Mouse (Mus musculus): Measurements from ENCODE around the gene Cebpa. TPM values are rescaled to one million over a fixed set of nuclear protein-coding genes. Genes with fewer than 3 reads are reported as not detected.

Gene Cebpa
- total and polyA plus RNA-seq, 3 experiments: 2.3 to 4.4 TPM; not detected in 1

DNA sequence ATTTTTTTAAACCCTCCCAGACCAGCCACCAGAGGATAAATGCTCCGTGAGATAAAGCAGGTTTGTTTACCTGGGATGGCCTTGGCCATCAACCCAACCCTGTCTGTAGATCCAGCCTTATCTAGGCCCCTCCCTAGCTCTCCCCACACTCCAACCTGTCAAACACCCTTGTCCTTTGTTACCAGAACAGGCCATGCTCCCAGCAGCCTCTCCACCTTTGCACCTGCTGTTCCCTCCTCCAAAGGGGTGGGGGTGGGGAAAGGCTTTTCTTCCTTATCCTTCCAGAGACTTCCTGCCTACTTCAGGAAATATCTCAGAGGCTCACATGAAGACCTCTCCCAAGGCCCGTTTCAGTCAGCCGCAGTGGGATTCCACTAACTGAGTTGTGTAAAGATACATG, 2.6 kb upstream of the Cebpa start:
- H3K36me3 ChIP-seq (ENCODE audit: control insufficient read depth in 1 of 2, insufficient read depth in 2 of 2, low read length in 2 of 2): no peaks in the 10 kb centered on the region
- H3K79me2 ChIP-seq (ENCODE audit: control insufficient read depth, insufficient read depth, low read length, poor library complexity): no peaks in the 10 kb centered on the region
- H3K4me3 ChIP-seq (ENCODE audit: control insufficient read depth in 1 of 2, insufficient read depth in 1 of 2, low read depth in 2 of 2, low read length in 2 of 2): no peak overlapping the region
- H3K27ac ChIP-seq (ENCODE audit: control insufficient read depth, low read depth, low read length): no peak overlapping the region
- no peaks in the 10 kb centered on the region for H3K9me3 ChIP-seq (replicated peaks; ENCODE audit: insufficient read depth, low read length)
- H3K27me3 ChIP-seq (ENCODE audit: control insufficient read depth in 1 of 2, insufficient read depth in 2 of 2, low read length in 2 of 2): peaks cover 0 to 5% of the 10 kb centered on the region in 2 experiments; a peak in 2 of 4 replicates
- no peak overlapping the region for H3K9ac ChIP-seq (ENCODE audit: control insufficient read depth, low read depth, low read length, poor library complexity, severe bottlenecking)
- TF ChIP-seq ZC3H11A (IDR thresholded peaks at IDR 0.05; ENCODE audit: low read depth, low read length) (no peak), CTCF (IDR thresholded peaks at IDR 0.05 in 2 of 3, conservative IDR thresholded peaks at IDR 0.05 in 1 of 3; ENCODE audit: control insufficient read depth in 1 of 3, insufficient read depth in 1 of 3, low read depth in 2 of 3, low read length in 3 of 3, poor library complexity in 1 of 3, severe bottlenecking in 1 of 3) (no peak), UBTF (IDR thresholded peaks at IDR 0.05; ENCODE audit: borderline replicate concordance, insufficient read depth, low read depth, low read length) (no peak), ELF1 (IDR thresholded peaks at IDR 0.05; ENCODE audit: low read depth, low read length) (no peak), HCFC1 (IDR thresholded peaks at IDR 0.05; ENCODE audit: low read depth, low read length) (no peak), GABPA (IDR thresholded peaks at IDR 0.05; ENCODE audit: low read depth, low read length) (no peak)
- H3K4me1 ChIP-seq (ENCODE audit: control insufficient read depth in 1 of 2, insufficient read depth in 2 of 2, low read length in 2 of 2): no peaks in the 10 kb centered on the region
- no peak for DNase-seq (ENCODE audit: low read depth, low spot score)

DNA sequence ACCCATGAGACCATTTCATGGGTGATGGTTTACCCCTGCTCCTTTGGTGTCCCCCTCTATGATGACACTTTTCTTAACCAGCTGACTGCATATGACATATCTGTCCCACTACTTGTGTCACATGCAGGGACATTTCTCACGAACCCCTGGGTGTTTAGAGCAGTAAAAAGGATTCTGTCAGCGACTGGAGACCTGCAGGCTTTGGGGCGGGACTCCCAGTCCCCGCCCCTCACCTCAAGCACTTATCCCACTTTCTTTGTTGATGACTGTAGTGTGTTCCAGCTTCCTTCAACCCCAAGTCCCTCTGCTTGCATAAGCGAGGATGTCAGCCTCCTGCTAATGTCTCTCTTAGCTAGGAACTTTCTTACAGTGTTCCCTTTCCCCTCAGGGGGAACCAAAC, 2.0 kb upstream of the Cebpa start:
- Histone ChIP-seq H3K4me1 (ENCODE audit: control insufficient read depth in 1 of 2, insufficient read depth in 2 of 2, low read length in 2 of 2) (no peaks in the 10 kb centered on the region), H3K27me3 (ENCODE audit: control insufficient read depth in 1 of 2, insufficient read depth in 2 of 2, low read length in 2 of 2) (peaks cover 0 to 5% of the 10 kb centered on the region in 2 experiments; a peak in 2 of 4 replicates), H3K27ac (ENCODE audit: control insufficient read depth, low read depth, low read length) (no peak overlapping the region), H3K9me3 (replicated peaks; ENCODE audit: insufficient read depth, low read length) (no peaks in the 10 kb centered on the region), H3K36me3 (ENCODE audit: control insufficient read depth in 1 of 2, insufficient read depth in 2 of 2, low read length in 2 of 2) (no peaks in the 10 kb centered on the region), H3K79me2 (ENCODE audit: control insufficient read depth, insufficient read depth, low read length, poor library complexity) (no peaks in the 10 kb centered on the region), H3K4me3 (ENCODE audit: control insufficient read depth in 1 of 2, insufficient read depth in 1 of 2, low read depth in 2 of 2, low read length in 2 of 2) (no peak overlapping the region), H3K9ac (ENCODE audit: control insufficient read depth, low read depth, low read length, poor library complexity, severe bottlenecking) (no peak overlapping the region)
- no peak for TF ChIP-seq E2F4 (IDR thresholded peaks at IDR 0.05; ENCODE audit: borderline replicate concordance, low read depth, low read length)
- no peak for DNase-seq (ENCODE audit: low read depth, low spot score)

DNA sequence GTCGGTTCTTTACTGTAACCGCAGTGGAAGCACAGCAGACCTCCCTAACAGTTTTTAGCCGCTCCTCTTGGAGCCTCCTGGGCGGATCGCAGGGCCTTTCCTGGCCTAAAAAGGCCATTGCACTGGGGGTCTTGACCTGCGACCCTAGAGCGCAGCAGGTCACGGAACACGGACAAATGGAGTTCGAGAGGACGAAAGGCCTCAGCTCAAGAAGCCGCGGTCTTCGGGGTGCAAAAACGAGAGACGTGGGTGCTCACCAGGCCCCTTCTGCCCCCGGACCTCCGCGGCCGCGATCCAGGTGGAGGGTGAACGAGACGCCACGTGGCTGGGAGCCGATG, 1.4 kb upstream of the Cebpa start:
- peaks cover 0 to 5% of the 10 kb centered on the region in 2 experiments; a peak in 2 of 4 replicates for H3K27me3 ChIP-seq (ENCODE audit: control insufficient read depth in 1 of 2, insufficient read depth in 2 of 2, low read length in 2 of 2)
- TF ChIP-seq MXI1 (IDR thresholded peaks at IDR 0.05; ENCODE audit: low read depth, low read length): no peak
- no peak for TF ChIP-seq TAL1 (IDR thresholded peaks at IDR 0.05; ENCODE audit: low read length)
- TF ChIP-seq ZKSCAN1 (IDR thresholded peaks at IDR 0.05; ENCODE audit: low read depth, low read length): no peak
- no peak for TF ChIP-seq MYB (IDR thresholded peaks at IDR 0.05; ENCODE audit: low read depth, low read length)
- TF ChIP-seq BHLHE40 (IDR thresholded peaks at IDR 0.05; ENCODE audit: borderline replicate concordance, low read depth, low read length): no peak
- H3K9ac ChIP-seq (ENCODE audit: control insufficient read depth, low read depth, low read length, poor library complexity, severe bottlenecking): no peak overlapping the region
- no peak overlapping the region for H3K27ac ChIP-seq (ENCODE audit: control insufficient read depth, low read depth, low read length)
- H3K36me3 ChIP-seq (ENCODE audit: control insufficient read depth in 1 of 2, insufficient read depth in 2 of 2, low read length in 2 of 2): no peaks in the 10 kb centered on the region
- H3K79me2 ChIP-seq (ENCODE audit: control insufficient read depth, insufficient read depth, low read length, poor library complexity): no peaks in the 10 kb centered on the region
- no peaks in the 10 kb centered on the region for H3K4me1 ChIP-seq (ENCODE audit: control insufficient read depth in 1 of 2, insufficient read depth in 2 of 2, low read length in 2 of 2)
- no peak for DNase-seq (ENCODE audit: low read depth, low spot score)
- H3K9me3 ChIP-seq (replicated peaks; ENCODE audit: insufficient read depth, low read length): no peaks in the 10 kb centered on the region
- no peak overlapping the region for H3K4me3 ChIP-seq (ENCODE audit: control insufficient read depth in 1 of 2, insufficient read depth in 1 of 2, low read depth in 2 of 2, low read length in 2 of 2)
